Mouse (Mus musculus): ENCODE data around the gene Crls1. TPM values are rescaled to one million over a fixed set of nuclear protein-coding genes. Genes with fewer than 3 reads are reported as not detected.

Gene Crls1
- polyA plus RNA-seq, 1 experiment from 2014 or later = 19.3 TPM

DNA sequence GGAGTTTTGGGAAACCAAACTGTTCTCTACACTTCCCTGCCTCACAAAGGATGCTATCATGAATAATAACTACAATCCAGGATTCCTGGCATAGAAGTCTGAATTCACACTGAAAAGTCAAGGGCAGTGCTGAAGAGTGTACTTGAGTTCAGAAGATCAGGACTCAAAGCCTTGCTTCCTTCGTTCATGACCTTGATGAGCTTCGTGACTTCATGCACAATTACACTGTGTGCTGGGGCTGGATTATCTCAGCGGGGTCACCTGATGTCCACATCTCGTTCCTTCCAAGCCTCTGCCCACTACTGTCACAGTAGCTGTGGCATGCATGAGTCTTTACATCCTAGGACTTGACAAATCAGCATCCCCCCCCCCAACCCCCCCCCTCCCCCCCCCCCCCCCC is 55.2 kb downstream of the Crls1 start:
- H3K27ac ChIP-seq (ENCODE audit: low read depth, low read length) = no peak overlapping the region
- H3K4me2 ChIP-seq = no peak overlapping the region
- no peak overlapping the region for H3K4me3 ChIP-seq (ENCODE audit: low read depth, low read length)
- DNase-seq (ENCODE audit: low spot score) = no peak
- H3K27me3 ChIP-seq (replicated peaks; ENCODE audit: control insufficient read depth, insufficient read depth, low read length) = no peaks in the 10 kb centered on the region
- 79% methylated on average over 4 of the region's 4 CpGs for WGBS
- ATAC-seq (replicated peaks; ENCODE audit: low FRiP score) = no peak
- no peaks in the 10 kb centered on the region for H3K36me3 ChIP-seq (ENCODE audit: control insufficient read depth, insufficient read depth, low read length)
- no peaks in the 10 kb centered on the region for H3K4me1 ChIP-seq (replicated peaks; ENCODE audit: control insufficient read depth, insufficient read depth, low read length)
- H3K9ac ChIP-seq (ENCODE audit: low read depth, low read length) = no peak overlapping the region
- H3K9me3 ChIP-seq (ENCODE audit: control insufficient read depth, low read length) = no peaks in the 10 kb centered on the region

DNA sequence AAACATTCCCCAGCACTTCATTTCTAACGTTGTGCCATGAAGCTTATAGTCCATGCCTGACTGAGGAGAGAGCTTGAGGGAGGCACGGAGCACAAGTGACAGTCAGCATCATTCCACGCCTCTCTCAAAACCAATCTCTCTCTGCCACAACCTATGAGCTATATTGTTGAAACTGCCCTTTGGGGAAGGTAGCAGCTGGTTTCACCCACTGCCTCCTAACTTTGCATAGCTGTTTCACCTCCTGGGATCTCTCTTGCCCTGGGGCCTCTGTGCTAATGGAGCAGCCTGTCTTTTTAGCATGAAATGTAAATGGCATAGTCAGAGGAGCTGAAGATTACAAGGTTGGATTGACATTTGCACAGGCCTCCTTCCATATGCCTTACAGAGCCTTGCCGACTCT is 55.6 kb downstream of the Crls1 start:
- Histone ChIP-seq H3K27me3 (replicated peaks; ENCODE audit: control insufficient read depth, insufficient read depth, low read length) (no peaks in the 10 kb centered on the region), H3K9ac (ENCODE audit: low read depth, low read length) (no peak overlapping the region), H3K9me3 (ENCODE audit: control insufficient read depth, low read length) (no peaks in the 10 kb centered on the region), H3K4me2 (no peak overlapping the region), H3K36me3 (ENCODE audit: control insufficient read depth, insufficient read depth, low read length) (no peaks in the 10 kb centered on the region), H3K4me1 (replicated peaks; ENCODE audit: control insufficient read depth, insufficient read depth, low read length) (no peaks in the 10 kb centered on the region), H3K4me3 (ENCODE audit: low read depth, low read length) (no peak overlapping the region), H3K27ac (ENCODE audit: low read depth, low read length) (no peak overlapping the region)
- DNase-seq (ENCODE audit: low spot score) (no peak), ATAC-seq (replicated peaks; ENCODE audit: low FRiP score) (no peak)
- 82% methylated on average over 3 of the region's 4 CpGs for WGBS

DNA sequence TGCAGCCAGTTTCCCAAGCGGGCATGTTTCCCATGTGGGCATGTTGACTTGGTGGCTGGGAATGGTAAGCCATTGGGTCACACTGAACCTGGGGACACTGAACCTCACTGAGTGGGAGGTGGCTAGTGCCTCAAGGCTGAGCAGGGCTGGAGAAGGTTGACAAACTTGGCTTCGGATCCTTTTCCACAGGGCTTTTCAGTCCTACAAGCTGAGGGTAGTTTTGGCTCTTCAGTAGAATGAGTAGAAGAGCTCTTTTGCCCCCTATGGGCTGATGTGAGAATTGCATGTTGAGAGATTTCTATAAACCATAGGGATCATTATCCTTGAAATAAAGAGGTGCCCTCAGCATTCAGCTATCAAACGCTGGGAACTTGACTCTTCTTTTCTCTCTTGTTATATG is 57.0 kb downstream of the Crls1 start:
- no peak for DNase-seq (ENCODE audit: low spot score)
- no peak overlapping the region for H3K4me3 ChIP-seq (ENCODE audit: low read depth, low read length)
- WGBS = 39% methylated on average over 3 of the region's 3 CpGs
- no peaks in the 10 kb centered on the region for H3K4me1 ChIP-seq (replicated peaks; ENCODE audit: control insufficient read depth, insufficient read depth, low read length)
- no peaks in the 10 kb centered on the region for H3K9me3 ChIP-seq (ENCODE audit: control insufficient read depth, low read length)
- no peak overlapping the region for H3K27ac ChIP-seq (ENCODE audit: low read depth, low read length)
- no peaks in the 10 kb centered on the region for H3K27me3 ChIP-seq (replicated peaks; ENCODE audit: control insufficient read depth, insufficient read depth, low read length)
- H3K9ac ChIP-seq (ENCODE audit: low read depth, low read length) = no peak overlapping the region
- peak; percentile 26; the same call in 1 of the 2 replicates for ATAC-seq (replicated peaks; ENCODE audit: low FRiP score)
- H3K36me3 ChIP-seq (ENCODE audit: control insufficient read depth, insufficient read depth, low read length) = no peaks in the 10 kb centered on the region
- no peak overlapping the region for H3K4me2 ChIP-seq

DNA sequence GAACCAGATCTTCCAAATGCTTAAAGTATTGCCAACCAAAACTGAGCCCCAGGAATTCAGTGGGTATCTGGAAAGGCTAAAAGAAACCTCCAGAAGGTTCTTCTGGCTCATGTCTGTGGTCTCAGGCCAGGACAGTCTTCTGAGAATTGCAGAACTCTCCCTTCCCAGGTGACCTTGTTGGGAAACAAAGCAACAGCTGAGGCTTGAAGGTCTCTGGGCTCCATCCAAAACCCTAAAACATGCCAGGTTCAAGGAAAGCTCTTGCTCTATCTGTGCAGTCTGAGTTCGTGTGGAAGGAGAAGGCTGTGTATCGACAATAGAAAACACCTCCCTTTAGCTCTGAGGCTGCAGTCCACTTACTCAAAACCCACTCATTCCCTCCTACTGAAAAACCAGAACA is 58.5 kb downstream of the Crls1 start:
- H3K36me3 ChIP-seq (ENCODE audit: control insufficient read depth, insufficient read depth, low read length) = no peaks in the 10 kb centered on the region
- ATAC-seq (replicated peaks; ENCODE audit: low FRiP score) = no peak

DNA sequence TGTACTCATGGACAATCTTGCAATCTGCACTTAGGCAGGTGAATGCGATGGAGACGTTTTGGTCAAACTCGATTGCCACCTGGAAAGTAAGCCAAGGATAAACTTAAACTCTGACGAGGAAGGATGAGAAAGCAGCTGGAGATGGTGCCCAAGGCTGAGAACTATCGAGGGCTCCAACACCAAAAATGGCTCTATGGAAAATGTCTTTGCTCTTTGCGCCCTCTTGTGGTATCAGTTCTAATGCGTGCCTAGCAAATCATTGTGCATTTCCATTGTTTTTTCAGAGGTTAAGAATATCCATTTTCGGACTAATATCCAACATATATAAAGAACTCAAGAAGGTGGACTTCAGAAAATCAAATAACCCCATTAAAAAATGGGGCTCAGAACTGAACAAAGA is 60.3 kb downstream of the Crls1 start:
- WGBS = 27% methylated on average over 8 of the region's 8 CpGs
- H3K9ac ChIP-seq (ENCODE audit: low read depth, low read length) = no peak overlapping the region

More for the DNA sequence above, 58.5 kb downstream of the Crls1 start:
- no peaks in the 10 kb centered on the region for H3K27me3 ChIP-seq (replicated peaks; ENCODE audit: control insufficient read depth, insufficient read depth, low read length)
- H3K9ac ChIP-seq (ENCODE audit: low read depth, low read length) = no peak overlapping the region
- H3K4me2 ChIP-seq = no peak overlapping the region
- H3K4me3 ChIP-seq (ENCODE audit: low read depth, low read length) = no peak overlapping the region
- no peak overlapping the region for H3K27ac ChIP-seq (ENCODE audit: low read depth, low read length)
- H3K9me3 ChIP-seq (ENCODE audit: control insufficient read depth, low read length) = no peaks in the 10 kb centered on the region
- 64% methylated on average over 2 of the region's 2 CpGs for WGBS
- no peak for DNase-seq (ENCODE audit: low spot score)
- no peaks in the 10 kb centered on the region for H3K4me1 ChIP-seq (replicated peaks; ENCODE audit: control insufficient read depth, insufficient read depth, low read length)

DNA sequence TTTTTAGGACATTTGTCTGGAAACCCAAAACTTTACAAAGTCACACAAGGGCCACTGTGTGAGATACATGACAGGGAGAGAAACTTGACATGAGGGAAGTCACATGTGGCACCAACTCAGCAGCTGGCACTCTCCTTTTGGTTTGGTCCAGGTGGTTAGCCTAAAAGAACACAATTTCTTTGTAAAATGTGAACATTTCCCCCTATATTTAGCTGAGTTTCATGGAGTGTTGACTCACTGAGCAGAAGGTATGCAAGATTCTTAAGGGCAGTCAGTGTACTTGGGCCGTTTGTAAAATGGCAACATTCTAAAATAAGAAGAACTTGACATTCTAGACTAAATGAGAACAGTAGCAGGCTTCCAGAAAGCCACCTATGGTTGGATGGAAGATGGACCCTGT is 68.3 kb downstream of the Crls1 start:
- H3K27ac ChIP-seq (ENCODE audit: low read depth, low read length) = no peak overlapping the region
- no peaks in the 10 kb centered on the region for H3K27me3 ChIP-seq (replicated peaks; ENCODE audit: control insufficient read depth, insufficient read depth, low read length)
- no peak for ATAC-seq (replicated peaks; ENCODE audit: low FRiP score)
- H3K4me3 ChIP-seq (ENCODE audit: low read depth, low read length) = no peak overlapping the region
- WGBS = 76% methylated on average over 1 of the region's 1 CpGs
- H3K4me2 ChIP-seq = no peak overlapping the region
- H3K4me1 ChIP-seq (replicated peaks; ENCODE audit: control insufficient read depth, insufficient read depth, low read length) = no peaks in the 10 kb centered on the region
- H3K9ac ChIP-seq (ENCODE audit: low read depth, low read length) = no peak overlapping the region
- no peaks in the 10 kb centered on the region for H3K36me3 ChIP-seq (ENCODE audit: control insufficient read depth, insufficient read depth, low read length)
- no peaks in the 10 kb centered on the region for H3K9me3 ChIP-seq (ENCODE audit: control insufficient read depth, low read length)
- DNase-seq (ENCODE audit: low spot score) = no peak

More for the DNA sequence above, 60.3 kb downstream of the Crls1 start:
- no peaks in the 10 kb centered on the region for H3K4me1 ChIP-seq (replicated peaks; ENCODE audit: control insufficient read depth, insufficient read depth, low read length)
- H3K9me3 ChIP-seq (ENCODE audit: control insufficient read depth, low read length) = no peaks in the 10 kb centered on the region
- no peaks in the 10 kb centered on the region for H3K36me3 ChIP-seq (ENCODE audit: control insufficient read depth, insufficient read depth, low read length)
- H3K4me2 ChIP-seq = no peak overlapping the region
- no peaks in the 10 kb centered on the region for H3K27me3 ChIP-seq (replicated peaks; ENCODE audit: control insufficient read depth, insufficient read depth, low read length)
- no peak for ATAC-seq (replicated peaks; ENCODE audit: low FRiP score)
- H3K4me3 ChIP-seq (ENCODE audit: low read depth, low read length) = no peak overlapping the region
- H3K27ac ChIP-seq (ENCODE audit: low read depth, low read length) = no peak overlapping the region
- no peak for DNase-seq (ENCODE audit: low spot score)

Other genes with a start within 250 kb of the Crls1 start
- 14.1 and 14.9 TPM in 2 replicates for gene Shld1, start 159.7 kb upstream of the Crls1 start, polyA plus RNA-seq (2014; fragmentation: Nextera tagmentation; extraction: Ambion mirVana)
- gene Chgb, start 65.4 kb upstream of the Crls1 start, polyA plus RNA-seq (2014; fragmentation: Nextera tagmentation; extraction: Ambion mirVana) = 0.10 and 0.34 TPM in 2 replicates
- gene Trmt6, start 30.6 kb upstream of the Crls1 start, polyA plus RNA-seq (2014; fragmentation: Nextera tagmentation; extraction: Ambion mirVana) = 44.5 and 46.6 TPM in 2 replicates
- gene Mcm8, start 30.5 kb upstream of the Crls1 start, polyA plus RNA-seq (2014; fragmentation: Nextera tagmentation; extraction: Ambion mirVana) = 19.8 and 21.8 TPM in 2 replicates
- gene Lrrn4, start 34.2 kb downstream of the Crls1 start, polyA plus RNA-seq (2014; fragmentation: Nextera tagmentation; extraction: Ambion mirVana) = 3.2 and 3.9 TPM in 2 replicates
- 0.60 and 0.71 TPM in 2 replicates for gene Fermt1, start 99.2 kb downstream of the Crls1 start, polyA plus RNA-seq (2014; fragmentation: Nextera tagmentation; extraction: Ambion mirVana)